Mouse (Mus musculus) forebrain, embryonic 12.5 days (tissue): ENCODE measurements around the gene Mipep. TPM values are rescaled to one million over a fixed set of nuclear protein-coding genes. Genes with fewer than 3 reads are reported as not detected.
A peak's percentile ranks its signal among the peaks of the same experiment; 100 is the strongest.

Experiments
- ATAC-seq: fragments of 200-750 bp; cut with Nextera tagmentation; 2 replicates; pipeline ENCODE4 v1.8.0; 2017; ENCODE audit warnings: moderate TSS enrichment; ENCODE audit not compliant: low FRiP score
- H3K27ac ChIP-seq: fragments of 300-500 bp; sonication (generic); 2 replicates; pipeline ENCODE4 v1.5.1; 2016; ENCODE audit warnings: mild to moderate bottlenecking
- H3K27me3 ChIP-seq: fragments of 300-500 bp; sonication (generic); 2 replicates; pipeline ENCODE4 v1.6.1; 2016; ENCODE audit warnings: mild to moderate bottlenecking
- H3K36me3 ChIP-seq: fragments of 300-500 bp; sonication (generic); replicated peaks from 2 replicates; pipeline ENCODE4 v1.6.1; 2016; ENCODE audit warnings: mild to moderate bottlenecking
- H3K4me1 ChIP-seq: fragments of 300-500 bp; sonication (generic); 2 replicates; pipeline ENCODE4 v1.6.1; 2016
- H3K4me2 ChIP-seq: fragments of 300-500 bp; sonication (generic); 2 replicates; pipeline ENCODE4 v1.6.1; 2016; ENCODE audit warnings: mild to moderate bottlenecking, moderate library complexity
- H3K4me3 ChIP-seq: fragments of 300-500 bp; sonication (generic); replicated peaks from 2 replicates; pipeline ENCODE4 v1.5.1; 2016; ENCODE audit warnings: mild to moderate bottlenecking
- H3K9ac ChIP-seq: fragments of 300-500 bp; sonication (generic); 2 replicates; pipeline ENCODE4 v1.6.1; 2016; ENCODE audit warnings: mild to moderate bottlenecking
- H3K9me3 ChIP-seq: fragments of 300-500 bp; sonication (generic); 2 replicates; pipeline ENCODE4 v1.6.1; 2016
- WGBS: fragments of 180-500 bp; shearing (Covaris S2); methylation state at CpG from one replicate; pipeline ENCODE4 v1.1.7; 2016; 5-methylcytosine and 5-hydroxymethylcytosine counted together
- polyA plus RNA-seq: library from polyadenylated mRNA; unstranded; fragments of >200 nt; fragmentation: Nextera tagmentation; extraction: Ambion mirVana; gene quantifications from 2 replicates; pipeline ENCODE4 v1.2.1, GENCODE M21; 2016

Mipep gene
- polyA plus RNA-seq, 1 experiment from 2014 or later: 23.3 TPM

DNA sequence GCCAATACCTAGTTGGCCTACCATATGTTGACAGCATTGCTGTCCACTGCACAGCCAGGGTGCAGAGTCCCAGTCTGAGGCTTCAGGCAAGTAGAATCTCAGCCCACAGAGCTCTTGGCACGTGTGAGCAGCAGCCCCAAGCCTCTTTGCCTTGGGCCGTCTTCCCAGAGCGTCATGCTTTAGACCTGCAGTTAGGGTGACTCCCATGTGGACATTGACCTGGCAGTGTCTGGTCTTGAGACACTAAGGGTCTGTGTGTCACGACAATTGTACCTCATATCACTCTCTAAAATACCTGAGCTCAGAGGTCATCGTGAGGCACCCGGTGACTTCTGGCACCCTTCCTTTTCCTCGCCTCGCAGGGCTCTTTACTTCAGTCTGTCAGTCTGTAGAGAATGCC lies 25.3 kb upstream of the Mipep start:
- Histone ChIP-seq H3K4me1 (no peaks in the 10 kb centered on the region), H3K9ac (no peak overlapping the region), H3K27ac (no peak overlapping the region), H3K9me3 (no peaks in the 10 kb centered on the region), H3K4me2 (no peak overlapping the region), H3K36me3 (peaks cover 94% of the 10 kb centered on the region), H3K27me3 (no peaks in the 10 kb centered on the region), H3K4me3 (no peak overlapping the region)
- no peak for ATAC-seq
- 95% methylated on average over 8 of the region's 8 CpGs for WGBS

DNA sequence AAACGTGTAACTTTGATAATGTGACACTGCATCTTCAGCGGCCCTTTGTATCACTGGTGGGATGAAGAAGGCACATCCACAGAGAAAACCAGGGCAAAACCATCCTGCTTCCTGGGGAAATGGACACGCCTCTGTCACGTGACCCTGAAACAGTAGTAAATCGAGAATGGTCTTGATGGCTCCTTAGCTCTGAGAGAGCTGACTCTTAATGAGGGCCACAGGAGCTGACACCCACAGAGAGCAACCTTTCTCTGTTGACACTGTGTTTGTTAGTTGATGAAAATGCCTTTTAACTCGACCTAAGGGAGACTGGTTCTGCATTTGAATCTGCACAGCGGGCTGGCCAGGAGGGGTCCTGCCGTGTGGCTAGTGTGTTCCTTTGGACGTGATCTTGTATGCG lies 22.6 kb upstream of the Mipep start:
- no peak overlapping the region for H3K4me3 ChIP-seq

DNA sequence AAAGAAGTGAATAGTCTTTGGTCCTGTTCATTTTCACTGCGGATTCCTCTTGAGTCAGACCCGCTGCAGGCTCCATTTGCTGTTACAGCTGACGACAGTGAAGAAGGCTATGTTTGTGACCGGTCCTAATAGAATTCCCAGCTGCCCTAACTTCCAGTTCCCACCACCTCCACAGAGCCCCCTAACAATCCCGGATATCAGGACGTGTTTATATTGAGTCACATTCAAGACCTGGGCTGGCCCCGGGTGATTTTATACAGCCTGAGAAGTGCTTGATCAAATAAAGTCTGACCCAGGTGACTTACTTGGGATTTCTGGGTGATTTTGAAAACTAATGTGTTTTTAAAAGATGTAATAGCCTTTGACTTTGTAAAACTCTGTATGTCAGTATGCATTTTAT lies 21.6 kb upstream of the Mipep start:
- ATAC-seq: no peak
- peaks cover 5% of the 10 kb centered on the region for H3K4me1 ChIP-seq
- no peaks in the 10 kb centered on the region for H3K27me3 ChIP-seq
- no peak overlapping the region for H3K27ac ChIP-seq
- H3K9ac ChIP-seq: no peak overlapping the region
- H3K9me3 ChIP-seq: no peaks in the 10 kb centered on the region
- WGBS: 79% methylated on average over 7 of the region's 7 CpGs
- H3K36me3 ChIP-seq: peaks cover 57% of the 10 kb centered on the region
- no peak overlapping the region for H3K4me2 ChIP-seq
- H3K4me3 ChIP-seq: no peak overlapping the region

More for the DNA sequence above, 22.6 kb upstream of the Mipep start:
- WGBS: 75% methylated on average over 10 of the region's 10 CpGs
- Histone ChIP-seq H3K27me3 (no peaks in the 10 kb centered on the region), H3K9me3 (no peaks in the 10 kb centered on the region), H3K9ac (no peak overlapping the region), H3K36me3 (peaks cover 67% of the 10 kb centered on the region), H3K27ac (no peak overlapping the region), H3K4me1 (peaks cover 5% of the 10 kb centered on the region), H3K4me2 (no peak overlapping the region)
- no peak for ATAC-seq

DNA sequence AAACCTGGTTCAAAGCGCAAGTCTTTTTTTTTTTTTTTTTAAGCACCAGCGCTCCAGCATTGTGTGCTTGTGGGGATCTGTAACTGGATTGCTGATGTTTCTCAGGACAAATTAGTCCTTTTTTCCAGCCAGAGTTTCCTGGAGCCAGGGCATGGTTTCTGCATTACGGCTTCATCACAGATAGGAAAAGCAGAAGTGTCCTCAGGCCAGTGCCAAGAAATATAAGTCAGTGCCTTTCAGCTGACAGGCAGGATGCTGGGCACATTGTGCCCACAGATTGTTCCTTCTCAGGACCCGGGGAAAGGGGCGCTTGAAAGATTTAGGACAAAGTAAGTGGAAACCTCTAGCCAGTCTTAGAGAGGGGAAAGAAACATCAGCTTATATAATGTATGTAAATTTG lies 20.6 kb upstream of the Mipep start:
- Histone ChIP-seq H3K9ac (no peak overlapping the region), H3K9me3 (no peaks in the 10 kb centered on the region), H3K36me3 (peaks cover 47% of the 10 kb centered on the region), H3K4me2 (no peak overlapping the region), H3K4me1 (peaks cover 5% of the 10 kb centered on the region), H3K27ac (no peak overlapping the region), H3K27me3 (no peaks in the 10 kb centered on the region), H3K4me3 (no peak overlapping the region)
- no peak for ATAC-seq
- WGBS: 93% methylated on average over 5 of the region's 5 CpGs

DNA sequence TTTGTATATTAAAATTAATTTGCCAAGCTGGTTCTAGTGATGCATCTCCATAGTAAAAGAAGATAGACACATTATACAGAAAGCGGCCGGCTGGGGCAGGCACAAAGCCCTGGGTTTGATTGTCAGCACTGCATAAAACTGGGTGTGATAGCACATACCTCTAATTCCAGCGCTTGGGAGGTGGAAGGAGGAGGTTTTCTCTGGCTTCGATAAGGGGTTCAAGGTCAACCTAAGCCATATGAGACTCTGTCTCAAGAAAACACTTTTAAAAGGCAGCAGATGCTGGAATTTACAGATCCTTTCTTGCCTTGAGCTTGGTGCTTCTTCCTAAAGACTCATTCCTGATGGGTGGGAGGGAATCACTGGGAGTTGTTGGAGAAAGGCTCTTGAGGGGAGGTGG lies 19.8 kb upstream of the Mipep start:
- ATAC-seq: no peak
- Histone ChIP-seq H3K27ac (no peak overlapping the region), H3K27me3 (no peaks in the 10 kb centered on the region), H3K4me1 (peaks cover 5% of the 10 kb centered on the region), H3K4me2 (no peak overlapping the region), H3K9ac (no peak overlapping the region), H3K4me3 (no peak overlapping the region), H3K9me3 (no peaks in the 10 kb centered on the region), H3K36me3 (peaks cover 39% of the 10 kb centered on the region)
- 83% methylated on average over 4 of the region's 4 CpGs for WGBS

DNA sequence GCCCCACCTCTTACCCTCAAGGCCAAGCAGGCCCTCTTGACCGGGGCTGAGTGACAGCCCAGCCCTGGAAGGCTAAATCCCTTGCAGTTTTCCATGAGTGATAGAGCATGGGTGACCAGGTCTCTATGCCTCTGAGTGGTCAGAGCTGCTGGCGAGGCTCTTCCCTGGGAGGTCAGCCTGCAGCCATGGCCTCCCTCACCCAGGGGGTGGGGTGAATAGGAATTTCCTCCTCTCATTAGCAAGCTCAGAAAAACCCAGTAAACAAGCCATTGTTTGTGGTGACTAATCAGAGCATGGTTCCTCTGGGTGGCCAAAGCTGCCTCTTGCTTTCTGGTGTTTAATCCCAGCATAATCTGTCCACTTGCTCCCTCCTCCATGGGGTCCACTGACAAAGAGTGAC lies 19.3 kb upstream of the Mipep start:
- no peaks in the 10 kb centered on the region for H3K9me3 ChIP-seq
- H3K4me1 ChIP-seq: peaks cover 5% of the 10 kb centered on the region
- 43% methylated on average over 2 of the region's 2 CpGs for WGBS
- H3K4me2 ChIP-seq: no peak overlapping the region
- H3K36me3 ChIP-seq: peaks cover 34% of the 10 kb centered on the region
- ATAC-seq: no peak; the same call in 1 of the 2 replicates
- H3K4me3 ChIP-seq: no peak overlapping the region
- H3K9ac ChIP-seq: no peak overlapping the region
- 0 out of 2 replicates have a peak overlapping the region, but pooled peaks have one; percentile 46 for H3K27ac ChIP-seq
- no peaks in the 10 kb centered on the region for H3K27me3 ChIP-seq

DNA sequence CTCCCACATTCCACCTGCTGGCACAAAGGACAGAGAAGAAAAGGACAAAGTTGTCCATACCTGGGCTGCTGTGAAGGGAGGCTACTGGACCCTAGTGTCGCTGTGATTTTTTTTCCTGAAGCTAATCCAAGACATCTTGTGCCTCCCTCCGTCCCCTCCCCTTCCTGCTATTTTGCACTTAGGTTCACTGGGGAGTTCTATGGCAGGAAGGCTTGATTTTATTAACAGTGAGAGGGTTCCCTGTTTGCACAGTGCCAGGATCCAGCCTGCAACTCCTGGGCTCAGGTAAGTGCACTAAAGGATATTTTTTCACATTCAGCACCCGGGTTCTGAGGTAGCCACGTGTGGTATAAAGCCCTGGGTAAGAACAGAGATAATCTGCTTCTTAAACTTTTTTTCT lies 16.5 kb upstream of the Mipep start, which contains the start of gene C1qtnf9:
TSS of gene C1qtnf9 (plus strand) at position 251 of the 400 bp plus-strand sequence.
- H3K4me3 ChIP-seq: no peak within 1 kb of the TSS
- ATAC-seq: no peak
- WGBS: 81% methylated on average over 4 of the region's 4 CpGs
- H3K27me3 ChIP-seq: no peaks in the 10 kb centered on the region
- no peaks in the 10 kb centered on the region for H3K9me3 ChIP-seq
- no peak within 1 kb of the TSS for H3K9ac ChIP-seq
- H3K4me1 ChIP-seq: peaks cover 5% of the 10 kb centered on the region
- no peak within 1 kb of the TSS for H3K27ac ChIP-seq
- no peak within 1 kb of the TSS for H3K4me2 ChIP-seq
- peaks cover 7% of the 10 kb centered on the region for H3K36me3 ChIP-seq

DNA sequence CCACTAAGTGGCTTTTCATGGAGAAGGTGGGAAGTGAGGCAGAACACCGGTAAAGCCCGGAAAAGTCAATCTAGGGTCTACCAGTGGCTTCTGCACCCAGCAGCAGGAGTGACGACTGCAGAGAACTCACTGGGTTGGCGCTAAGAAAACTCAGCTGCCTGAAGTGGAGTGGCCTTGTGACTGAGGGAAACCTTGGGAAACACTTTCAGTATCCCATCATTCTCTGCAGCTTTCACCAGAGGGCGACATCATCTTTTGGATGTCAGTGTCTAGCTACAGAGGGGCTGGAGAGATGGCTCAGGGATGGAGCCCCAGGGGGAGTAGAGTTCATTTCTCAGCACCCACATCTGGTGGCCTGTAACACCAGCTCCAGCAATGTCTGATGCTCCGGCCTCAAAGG lies 15.0 kb upstream of the Mipep start:
- Histone ChIP-seq H3K27me3 (no peaks in the 10 kb centered on the region), H3K36me3 (no peaks in the 10 kb centered on the region; the same call in 1 of the 2 replicates), H3K4me3 (no peak overlapping the region), H3K27ac (no peak overlapping the region), H3K4me1 (peaks cover 5% of the 10 kb centered on the region), H3K9ac (no peak overlapping the region), H3K9me3 (no peaks in the 10 kb centered on the region), H3K4me2 (no peak overlapping the region)
- whole genome bisulfite sequencing: 45% methylated on average over 6 of the region's 6 CpGs
- no peak for ATAC-seq

DNA sequence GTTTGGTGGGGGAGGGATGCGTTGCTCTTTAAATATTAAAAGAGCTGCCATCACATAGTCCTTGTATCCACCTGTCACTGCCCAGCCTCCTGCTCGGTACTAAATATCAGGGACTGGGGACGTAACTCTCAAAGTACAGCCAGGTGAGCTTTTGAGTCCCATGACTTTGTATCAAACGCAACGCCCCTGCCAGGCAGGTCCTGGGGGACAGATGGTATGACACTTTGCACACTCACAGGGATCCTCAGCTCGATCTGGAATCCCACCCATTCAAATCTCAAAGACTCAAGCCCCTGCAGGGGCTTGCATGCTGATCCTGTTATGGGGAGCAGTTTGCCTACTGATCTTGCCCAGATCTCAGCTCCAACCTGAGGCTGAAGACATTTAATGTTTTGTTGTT lies 13.8 kb upstream of the Mipep start:
- peak; percentile 4; the same call in 1 of the 2 replicates for ATAC-seq
- 0 out of 2 replicates have a peak overlapping the region, but pooled peaks have one; percentile 53 for H3K4me2 ChIP-seq
- no peaks in the 10 kb centered on the region for H3K36me3 ChIP-seq
- H3K4me1 ChIP-seq: no peaks in the 10 kb centered on the region
- no peaks in the 10 kb centered on the region for H3K9me3 ChIP-seq
- WGBS: 78% methylated on average over 6 of the region's 6 CpGs
- no peaks in the 10 kb centered on the region for H3K27me3 ChIP-seq
- no peak overlapping the region for H3K9ac ChIP-seq
- no peak overlapping the region for H3K27ac ChIP-seq
- no peak overlapping the region for H3K4me3 ChIP-seq

DNA sequence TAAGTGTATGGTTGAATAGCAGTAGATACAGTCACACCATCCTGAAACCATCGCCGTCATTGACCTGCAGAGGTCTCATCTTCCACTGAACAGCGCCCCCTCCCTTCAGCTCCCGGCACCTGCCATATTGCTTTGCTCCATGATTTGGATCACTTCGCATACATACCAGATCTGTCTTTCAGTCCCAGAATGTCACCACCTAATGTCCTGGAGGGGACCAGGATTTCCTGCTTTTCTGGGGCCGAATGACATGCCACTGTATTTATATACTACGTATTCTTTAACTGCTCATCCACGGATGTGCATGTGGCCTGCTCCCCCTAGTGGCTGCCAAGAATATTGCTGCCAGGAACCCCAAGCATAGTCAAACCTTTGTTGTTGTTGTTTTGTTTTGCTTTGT lies 13.3 kb upstream of the Mipep start:
- Histone ChIP-seq H3K27ac (no peak overlapping the region), H3K27me3 (no peaks in the 10 kb centered on the region), H3K36me3 (no peaks in the 10 kb centered on the region), H3K4me3 (peak overlapping the region; percentile 32), H3K4me1 (no peaks in the 10 kb centered on the region), H3K4me2 (peak overlapping the region; percentile 53), H3K9me3 (no peaks in the 10 kb centered on the region), H3K9ac (no peak overlapping the region)
- 5% methylated on average over 8 of the region's 8 CpGs for WGBS
- ATAC-seq: peak; percentile 73

DNA sequence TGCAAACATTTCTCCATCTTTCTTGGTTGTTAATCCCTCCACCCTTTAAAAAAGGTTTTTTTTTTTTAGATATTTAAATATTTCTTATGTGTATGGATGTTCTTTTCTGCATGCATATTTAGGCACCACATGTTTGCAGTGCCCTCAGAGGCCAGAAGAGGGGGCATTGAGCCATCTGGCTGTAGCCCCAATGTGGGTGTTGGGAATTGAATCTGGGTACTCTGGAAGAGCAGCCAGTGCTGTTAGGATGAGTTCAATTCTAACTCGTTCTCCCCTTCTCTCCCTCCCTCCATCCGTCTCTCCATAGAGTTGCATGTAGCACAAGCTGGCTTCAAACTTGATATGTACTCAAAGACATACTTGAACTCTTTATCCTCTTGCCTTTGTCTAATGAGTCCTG lies 10.9 kb upstream of the Mipep start:
- no peaks in the 10 kb centered on the region for H3K27me3 ChIP-seq
- no peaks in the 10 kb centered on the region for H3K36me3 ChIP-seq
- no peak overlapping the region for H3K9ac ChIP-seq
- no peak overlapping the region for H3K4me3 ChIP-seq
- H3K27ac ChIP-seq: no peak overlapping the region
- no peak overlapping the region for H3K4me2 ChIP-seq
- H3K4me1 ChIP-seq: no peaks in the 10 kb centered on the region
- no peak for ATAC-seq
- H3K9me3 ChIP-seq: no peaks in the 10 kb centered on the region
- WGBS: 79% methylated on average over 2 of the region's 2 CpGs

DNA sequence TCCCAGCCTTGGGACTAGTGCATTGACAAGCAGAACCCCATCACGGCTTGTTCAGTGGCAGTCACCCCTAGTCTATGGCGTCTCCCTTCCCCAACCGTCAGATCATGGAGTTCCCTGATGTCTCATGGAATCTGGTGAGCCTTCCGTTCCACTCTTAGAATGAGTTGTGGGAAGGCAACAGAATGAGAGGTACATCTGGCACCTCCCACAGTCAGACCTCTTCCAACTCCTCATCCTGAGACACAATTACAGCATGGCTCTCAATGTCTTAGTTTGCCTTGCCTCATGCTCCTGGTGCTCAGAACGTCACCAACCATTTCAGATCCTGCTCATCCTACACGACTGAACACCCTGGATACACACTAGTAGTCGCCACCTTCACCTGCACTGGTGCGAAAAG lies 7.9 kb upstream of the Mipep start:
- Histone ChIP-seq H3K27ac (no peak overlapping the region), H3K27me3 (no peaks in the 10 kb centered on the region), H3K4me2 (no peak overlapping the region), H3K9ac (no peak overlapping the region), H3K4me3 (no peak overlapping the region), H3K9me3 (no peaks in the 10 kb centered on the region), H3K36me3 (no peaks in the 10 kb centered on the region), H3K4me1 (no peaks in the 10 kb centered on the region)
- ATAC-seq: no peak
- WGBS: 87% methylated on average over 8 of the region's 8 CpGs

DNA sequence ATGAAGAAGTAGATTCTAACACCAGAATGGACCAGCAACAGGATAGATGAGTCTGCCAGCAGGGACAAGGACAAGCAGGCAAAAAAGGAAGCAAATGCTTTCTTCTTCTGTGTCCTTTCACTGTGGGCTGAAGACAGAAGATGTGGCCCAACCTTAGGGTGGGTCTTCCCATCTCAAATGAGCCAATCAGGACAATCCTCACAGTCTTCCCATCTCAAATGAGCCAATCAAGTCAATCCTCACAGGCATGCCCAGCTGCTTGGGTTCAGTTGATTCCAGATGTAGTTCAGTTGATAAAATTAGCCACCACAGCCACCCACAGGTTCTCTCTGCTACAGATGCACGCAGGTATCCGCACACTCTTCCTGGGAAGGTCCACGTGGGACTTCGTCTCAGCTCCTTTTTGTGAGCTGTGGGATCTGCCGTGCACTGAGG lies 6.9 kb upstream of the Mipep start:
- H3K4me1 ChIP-seq: no peaks in the 10 kb centered on the region
- no peak overlapping the region for H3K27ac ChIP-seq
- H3K27me3 ChIP-seq: 0 out of 2 replicates have a peak, but pooled peaks cover 3% of the 10 kb centered on the region
- H3K9me3 ChIP-seq: no peaks in the 10 kb centered on the region
- H3K4me2 ChIP-seq: no peak overlapping the region
- no peaks in the 10 kb centered on the region for H3K36me3 ChIP-seq
- WGBS: 88% methylated on average over 5 of the region's 5 CpGs
- no peak overlapping the region for H3K9ac ChIP-seq
- ATAC-seq: no peak
- H3K4me3 ChIP-seq: no peak overlapping the region
